Mouse (Mus musculus) lung, embryonic 14.5 days (tissue): ENCODE measurements around the gene Otud3. TPM values are rescaled to one million over a fixed set of nuclear protein-coding genes. Genes with fewer than 3 reads are reported as not detected.

Source experiments
- ATAC-seq: fragments of 200-750 bp; cut with Nextera tagmentation; 2 replicates; pipeline ENCODE4 v1.8.0; 2017; ENCODE audit warnings: mild to moderate bottlenecking, moderate TSS enrichment, moderate library complexity; ENCODE audit not compliant: insufficient read depth
- DNase-seq: peaks from one replicate; pipeline ENCODE4 v3.0.0-alpha.2; 2015
- H3K27ac ChIP-seq: fragments of 300-500 bp; sonication (generic); 2 replicates; pipeline ENCODE4 v1.5.1; 2014; ENCODE audit warnings: low read depth, mild to moderate bottlenecking, moderate library complexity
- H3K27me3 ChIP-seq: fragments of 300-500 bp; sonication (generic); 2 replicates; pipeline ENCODE4 v1.6.1; 2014; ENCODE audit warnings: low read length, control low read depth; ENCODE audit not compliant: insufficient read depth
- H3K36me3 ChIP-seq: fragments of 300-500 bp; sonication (generic); 2 replicates; pipeline ENCODE4 v1.6.1; 2014; ENCODE audit warnings: control low read depth; ENCODE audit not compliant: insufficient read depth
- H3K4me1 ChIP-seq: fragments of 300-500 bp; sonication (generic); 2 replicates; pipeline ENCODE4 v1.6.1; 2014; ENCODE audit warnings: antibody characterized with exemption, control low read depth; ENCODE audit not compliant: insufficient read depth
- H3K4me2 ChIP-seq: fragments of 300-500 bp; sonication (generic); 2 replicates; pipeline ENCODE4 v1.6.1; 2014; ENCODE audit warnings: mild to moderate bottlenecking
- H3K4me3 ChIP-seq: fragments of 300-500 bp; sonication (generic); 2 replicates; pipeline ENCODE4 v1.5.1; 2014; ENCODE audit warnings: low read depth, low read length
- H3K9ac ChIP-seq: fragments of 300-500 bp; sonication (generic); 2 replicates; pipeline ENCODE4 v1.6.1; 2014
- H3K9me3 ChIP-seq: fragments of 300-500 bp; sonication (generic); 2 replicates; pipeline ENCODE4 v1.6.1; 2016; ENCODE audit warnings: low read depth, low read length, control low read depth
- CTCF ChIP-seq: IDR thresholded peaks from 2 replicates; pipeline ENCODE4 v1.5.1; 2016; ENCODE audit warnings: antibody characterized with exemption, low read depth
- WGBS: fragments of 180-500 bp; shearing (Covaris S2); extraction: QIAGEN DNeasy Blood & Tissue Kit; methylation state at CpG from one replicate; pipeline ENCODE4 v1.1.7; 2014; 5-methylcytosine and 5-hydroxymethylcytosine counted together
- polyA plus RNA-seq: library from polyadenylated mRNA; unstranded; fragments of >200 nt; fragmentation: Nextera tagmentation; extraction: Ambion mirVana; gene quantifications from 2 replicates; pipeline ENCODE4 v1.2.1, GENCODE M21; 2014

The Otud3 gene
- polyA plus RNA-seq, 1 experiment from 2014 or later, result 3.2 TPM

GRCm38 (mm10) chr4:138852961-138853360, 60.8 kb downstream of the Otud3 start:
- Histone ChIP-seq H3K9ac (no peak overlapping the region), H3K9me3 (no peaks in the 10 kb centered on the region), H3K4me3 (no peak overlapping the region), H3K36me3 (no peaks in the 10 kb centered on the region), H3K27me3 (no peaks in the 10 kb centered on the region), H3K27ac (no peak overlapping the region), H3K4me2 (no peak overlapping the region), H3K4me1 (no peaks in the 10 kb centered on the region)
- WGBS, result 49% methylated on average over 6 of the region's 6 CpGs
- no peak for TF ChIP-seq CTCF
- DNase-seq (no peak), ATAC-seq (no peak)

GRCm38 (mm10) chr4:138851463-138851862, 62.3 kb downstream of the Otud3 start:
- Histone ChIP-seq H3K27ac (no peak overlapping the region), H3K4me2 (no peak overlapping the region), H3K9me3 (no peaks in the 10 kb centered on the region), H3K36me3 (no peaks in the 10 kb centered on the region), H3K27me3 (no peaks in the 10 kb centered on the region), H3K4me1 (no peaks in the 10 kb centered on the region), H3K9ac (no peak overlapping the region), H3K4me3 (no peak overlapping the region)
- whole genome bisulfite sequencing, result 4% methylated on average over 4 of the region's 4 CpGs
- DNase-seq, result peak; percentile 87
- peak; percentile 100 for TF ChIP-seq CTCF
- ATAC-seq, result no peak

Other genes with a start within 250 kb of the Otud3 start
- 0.15 and 0.25 TPM in 2 replicates for gene Pla2g2c, start 189.2 kb downstream of the Otud3 start, polyA plus RNA-seq
- 1.5 and 1.7 TPM in 2 replicates for gene Ubxn10, start 176.8 kb downstream of the Otud3 start, polyA plus RNA-seq
- not detected in 2 replicates for gene Pla2g2f, start 156.3 kb downstream of the Otud3 start, polyA plus RNA-seq
- gene Pla2g2d, start 138.2 kb downstream of the Otud3 start, polyA plus RNA-seq, result 0.18 TPM in 1 of 2 replicates, not detected in the other
- gene Pla2g5, start 50.5 kb downstream of the Otud3 start, polyA plus RNA-seq, result 0.46 and 0.61 TPM in 2 replicates
- not detected in 2 replicates for gene Gm13030, start 40.0 kb downstream of the Otud3 start, polyA plus RNA-seq
- not detected in 2 replicates for gene Pla2g2e, start 36.0 kb downstream of the Otud3 start, polyA plus RNA-seq
- gene Rnf186, start 53.2 kb upstream of the Otud3 start, polyA plus RNA-seq, result 0.24 and 0.69 TPM in 2 replicates
- gene Tmco4, start 58.9 kb upstream of the Otud3 start, polyA plus RNA-seq, result 2.6 and 3.7 TPM in 2 replicates
- not detected in 2 replicates for gene Htr6, start 161.6 kb upstream of the Otud3 start, polyA plus RNA-seq
- 43.8 and 48.0 TPM in 2 replicates for gene Nbl1, start 179.0 kb upstream of the Otud3 start, polyA plus RNA-seq
- 501 and 531 TPM in 2 replicates for gene Minos1, start 217.2 kb upstream of the Otud3 start, polyA plus RNA-seq